ENCODE assay signal across 38 mouse cellular contexts in genomic region chr2:153546972-153547371, GRCm38 (mm10). TPM values are rescaled to one million over a fixed set of nuclear protein-coding genes. Genes with fewer than 3 reads are reported as not detected.
A peak's percentile ranks its signal among the peaks of the same experiment; 100 is the strongest.
DNase-seq lines count a peak whose midpoint lies in the region; ATAC-seq and TF ChIP-seq lines count a peak whose summit lies in the region.
"Had no signal": no experiment of that assay in that cellular context is flagged by ENCODE, and none has a peak within 500 bp of the region (broad histone marks: within the 10 kb centered on the region; RNA-seq: fewer than 3 reads in every experiment).

No protein-coding gene starts in this region.

- peaks cover 80% of the 10 kb centered on the region for H3K4me1 ChIP-seq in heart, embryonic 10.5 days
- H3K4me1 ChIP-seq in heart, embryonic 12.5 days (replicated peaks): peaks cover 58% of the 10 kb centered on the region
- peaks cover 38% of the 10 kb centered on the region for H3K4me1 ChIP-seq in liver, postnatal 0 days (ENCODE audit: insufficient read depth)
- H3K4me1 ChIP-seq in intestine, embryonic 16.5 days (ENCODE audit: control insufficient read depth, insufficient read depth, low read length): peaks cover 31% of the 10 kb centered on the region
- peaks cover 59 to 76% of the 10 kb centered on the region in 2 experiments for H3K4me1 ChIP-seq in liver, embryonic 14.5 days (replicated peaks; ENCODE audit: control insufficient read depth in 2 of 2, insufficient read depth in 2 of 2, low read length in 1 of 2)

- DNase-seq in heart, embryonic 10.5 days (ENCODE audit: low spot score): no peak
- peak; percentile 62 for DNase-seq in liver
- no peak for DNase-seq in liver, postnatal 0 days
- no peak for DNase-seq in liver, embryonic 14.5 days (ENCODE audit: low read depth in 3 of 3, low spot score in 3 of 3)
- DNase-seq in layer of hippocampus, adult 2 months (ENCODE audit: low spot score in 2 of 2): no peak
- no peak for DNase-seq in frontal cortex, postnatal 36 days (ENCODE audit: low spot score in 2 of 2)
- DNase-seq: adrenal gland, postnatal 25 days; cerebellum, adult 11-12 months; cerebellum, adult 9-11 months; embryo, embryonic 11 days; gastrocnemius, postnatal 25 days; heart, adult 11 months; heart, postnatal 4 days; layer of hippocampus, adult 9-11 months; lung, postnatal 36 days; retina, postnatal 1 day; right cerebral cortex, postnatal 14 days; thymus, adult 18-20 months; thymus, postnatal 25 days had no signal

- H3K4me3 ChIP-seq in heart, embryonic 10.5 days: no peak overlapping the region
- H3K4me3 ChIP-seq in heart, embryonic 12.5 days: no peak overlapping the region
- H3K4me3 ChIP-seq in liver, postnatal 0 days (ENCODE audit: low read depth, low read length): no peak overlapping the region
- H3K4me3 ChIP-seq in intestine, embryonic 16.5 days (ENCODE audit: low read length): no peak overlapping the region
- no peak overlapping the region for H3K4me3 ChIP-seq in liver, embryonic 14.5 days (ENCODE audit: insufficient read depth in 1 of 2, low read depth in 2 of 2, low read length in 2 of 2)
- H3K4me3 ChIP-seq in layer of hippocampus, adult 2 months: no peak overlapping the region
- H3K4me3 ChIP-seq: embryonic facial prominence, embryonic 12.5 days; hindbrain, embryonic 15.5 days; megakaryocyte, embryonic 14.5 days; midbrain, embryonic 13.5 days; neural tube, embryonic 15.5 days; stomach, embryonic 15.5 days had no signal

- H3K27me3 ChIP-seq in heart, embryonic 10.5 days (ENCODE audit: insufficient read depth, poor library complexity, severe bottlenecking): peaks cover 17% of the 10 kb centered on the region; the same call in 1 of the 2 replicates
- no peaks in the 10 kb centered on the region for H3K27me3 ChIP-seq in heart, embryonic 12.5 days (replicated peaks)
- no peaks in the 10 kb centered on the region for H3K27me3 ChIP-seq in liver, postnatal 0 days (ENCODE audit: insufficient read depth, low read length)
- no peaks in the 10 kb centered on the region for H3K27me3 ChIP-seq in intestine, embryonic 16.5 days (replicated peaks; ENCODE audit: control insufficient read depth, insufficient read depth, low read length)
- H3K27me3 ChIP-seq in liver, embryonic 14.5 days (ENCODE audit: control insufficient read depth, insufficient read depth, low read length): no peaks in the 10 kb centered on the region
- H3K27me3 ChIP-seq: embryonic facial prominence, embryonic 12.5 days; hindbrain, embryonic 15.5 days; megakaryocyte, embryonic 14.5 days; midbrain, embryonic 13.5 days; neural tube, embryonic 15.5 days; Patski; stomach, embryonic 15.5 days had no signal

- no peak overlapping the region for H3K4me2 ChIP-seq in heart, embryonic 12.5 days
- H3K4me2 ChIP-seq in liver, postnatal 0 days (ENCODE audit: low read depth, low read length): no peak overlapping the region
- H3K4me2 ChIP-seq in intestine, embryonic 16.5 days (ENCODE audit: low read depth, low read length): 0 out of 2 replicates have a peak overlapping the region, but pooled peaks have one; percentile 14
- H3K4me2 ChIP-seq in liver, embryonic 14.5 days (ENCODE audit: low read depth): peak overlapping the region; percentile 55
- H3K4me2 ChIP-seq: embryonic facial prominence, embryonic 12.5 days; heart, embryonic 11.5 days; hindbrain, embryonic 15.5 days; midbrain, embryonic 13.5 days; neural tube, embryonic 15.5 days; stomach, embryonic 15.5 days had no signal

- WGBS in heart, embryonic 10.5 days: 64% methylated on average over 4 of the region's 4 CpGs
- WGBS in heart, embryonic 12.5 days: 62% methylated on average over 4 of the region's 4 CpGs
- WGBS in liver, postnatal 0 days (ENCODE audit: insufficient replicate concordance): 49% methylated on average over 4 of the region's 4 CpGs
- 55% methylated on average over 4 of the region's 4 CpGs for WGBS in intestine, embryonic 16.5 days
- WGBS in liver, embryonic 14.5 days (ENCODE audit: insufficient replicate concordance): 14% methylated on average over 4 of the region's 4 CpGs

- H3K27ac ChIP-seq in heart, embryonic 10.5 days: peak overlapping the region; percentile 84
- no peak overlapping the region for H3K27ac ChIP-seq in heart, embryonic 12.5 days (ENCODE audit: poor library complexity, severe bottlenecking)
- no peak overlapping the region for H3K27ac ChIP-seq in liver, postnatal 0 days (ENCODE audit: low read depth)
- peak overlapping the region; percentile 78 for H3K27ac ChIP-seq in intestine, embryonic 16.5 days (ENCODE audit: low read length)
- peak overlapping the region; percentile 45 for H3K27ac ChIP-seq in liver, embryonic 14.5 days
- no peak overlapping the region for H3K27ac ChIP-seq in layer of hippocampus, adult 2 months
- H3K27ac ChIP-seq: embryonic facial prominence, embryonic 12.5 days; hindbrain, embryonic 15.5 days; midbrain, embryonic 13.5 days; neural tube, embryonic 15.5 days; stomach, embryonic 15.5 days had no signal

- no peak for ATAC-seq in heart, embryonic 12.5 days (ENCODE audit: insufficient number of reproducible peaks, low FRiP score)
- no peak for ATAC-seq in liver, postnatal 0 days
- peak; percentile 76 for ATAC-seq in intestine, embryonic 16.5 days
- ATAC-seq in liver, embryonic 14.5 days (ENCODE audit: insufficient read depth): peak; percentile 40; the same call in 1 of the 2 replicates
- ATAC-seq: inflammation-experienced regulatory T-cells, adult 6 months; Patski had no signal

- no peak for TF ChIP-seq CTCF in liver, postnatal 0 days (IDR thresholded peaks at IDR 0.05; ENCODE audit: low read depth)
- TF ChIP-seq CTCF in liver, embryonic 14.5 days (IDR thresholded peaks at IDR 0.05; ENCODE audit: low read depth): no peak
- no peak for TF ChIP-seq CTCF in layer of hippocampus, adult 2 months (conservative IDR thresholded peaks at IDR 0.05)

- H3K9me3 ChIP-seq in heart, embryonic 10.5 days: no peaks in the 10 kb centered on the region
- H3K9me3 ChIP-seq in heart, embryonic 12.5 days (replicated peaks): no peaks in the 10 kb centered on the region
- no peaks in the 10 kb centered on the region for H3K9me3 ChIP-seq in liver, postnatal 0 days (ENCODE audit: low read length)
- H3K9me3 ChIP-seq in intestine, embryonic 16.5 days (ENCODE audit: control insufficient read depth, low read length): no peaks in the 10 kb centered on the region
- no peaks in the 10 kb centered on the region for H3K9me3 ChIP-seq in liver, embryonic 14.5 days (ENCODE audit: control insufficient read depth, low read length)
- H3K9me3 ChIP-seq: embryonic facial prominence, embryonic 12.5 days; G1E; hindbrain, embryonic 15.5 days; megakaryocyte, embryonic 14.5 days; midbrain, embryonic 13.5 days; neural tube, embryonic 15.5 days; stomach, embryonic 15.5 days had no signal

- no peak overlapping the region for H3K9ac ChIP-seq in heart, embryonic 12.5 days
- no peak overlapping the region for H3K9ac ChIP-seq in liver, postnatal 0 days (replicated peaks)
- H3K9ac ChIP-seq in intestine, embryonic 16.5 days (ENCODE audit: low read depth, low read length): no peak overlapping the region
- peak overlapping the region; percentile 47 for H3K9ac ChIP-seq in liver, embryonic 14.5 days (replicated peaks)
- H3K9ac ChIP-seq: embryonic facial prominence, embryonic 12.5 days; hindbrain, embryonic 15.5 days; midbrain, embryonic 13.5 days; neural tube, embryonic 15.5 days; stomach, embryonic 15.5 days had no signal

- H3K36me3 ChIP-seq in heart, embryonic 10.5 days: no peaks in the 10 kb centered on the region
- H3K36me3 ChIP-seq in heart, embryonic 12.5 days: no peaks in the 10 kb centered on the region
- no peaks in the 10 kb centered on the region for H3K36me3 ChIP-seq in liver, postnatal 0 days (replicated peaks; ENCODE audit: insufficient read depth, low read length)
- no peaks in the 10 kb centered on the region for H3K36me3 ChIP-seq in intestine, embryonic 16.5 days (ENCODE audit: control insufficient read depth, insufficient read depth, low read length)
- H3K36me3 ChIP-seq in liver, embryonic 14.5 days (replicated peaks; ENCODE audit: control insufficient read depth, insufficient read depth, low read depth): no peaks in the 10 kb centered on the region
- H3K36me3 ChIP-seq: embryonic facial prominence, embryonic 12.5 days; G1E; hindbrain, embryonic 15.5 days; midbrain, embryonic 13.5 days; neural tube, embryonic 15.5 days; stomach, embryonic 15.5 days had no signal

- no peak for TF ChIP-seq EP300 in liver, postnatal 0 days (IDR thresholded peaks at IDR 0.05; ENCODE audit: low read depth)
- TF ChIP-seq EP300 in liver, embryonic 14.5 days (IDR thresholded peaks at IDR 0.05; ENCODE audit: low read depth): no peak

RNA-seq across cellular contexts. Expression of gene Nol4l, which starts 17.2 kb away (rescaled TPM):
- polyA plus RNA-seq in heart, embryonic 10.5 days (2016; fragmentation: Nextera tagmentation; extraction: Ambion mirVana): 20.8 and 21.4 TPM in 2 replicates
- 14.9 and 15.2 TPM in 2 replicates for polyA plus RNA-seq in heart, embryonic 12.5 days (2016; fragmentation: Nextera tagmentation; extraction: Ambion mirVana)
- 1.7 and 1.9 TPM in 2 replicates for polyA plus RNA-seq in liver, postnatal 0 days (2015; fragmentation: Nextera tagmentation; extraction: Ambion mirVana)
- polyA plus RNA-seq in intestine, embryonic 16.5 days (2015; fragmentation: Nextera tagmentation; extraction: Ambion mirVana): 28.6 and 34.2 TPM in 2 replicates
- 5.7 and 6.0 TPM in 2 replicates for polyA plus RNA-seq in liver, embryonic 14.5 days (2012; rRNA removed)
- polyA plus RNA-seq in liver, embryonic 14.5 days (2014; fragmentation: Nextera tagmentation; extraction: Ambion mirVana): 3.7 and 4.4 TPM in 2 replicates
- 10 to 100 TPM; 47.6 to 52.1 TPM for total RNA-seq in layer of hippocampus, adult 2 months (2021)

RNA-seq across cellular contexts. Expression of gene 4930404H24Rik, which starts 54.4 kb away (rescaled TPM):
- not detected in 2 replicates for polyA plus RNA-seq in heart, embryonic 10.5 days (2016; fragmentation: Nextera tagmentation; extraction: Ambion mirVana)
- polyA plus RNA-seq in heart, embryonic 12.5 days (2016; fragmentation: Nextera tagmentation; extraction: Ambion mirVana): not detected in 2 replicates
- polyA plus RNA-seq in liver, postnatal 0 days (2015; fragmentation: Nextera tagmentation; extraction: Ambion mirVana): not detected in 2 replicates
- not detected in 2 replicates for polyA plus RNA-seq in intestine, embryonic 16.5 days (2015; fragmentation: Nextera tagmentation; extraction: Ambion mirVana)
- not detected in 2 replicates for polyA plus RNA-seq in liver, embryonic 14.5 days (2012; rRNA removed)
- not detected in 2 replicates for polyA plus RNA-seq in liver, embryonic 14.5 days (2014; fragmentation: Nextera tagmentation; extraction: Ambion mirVana)
- total RNA-seq in layer of hippocampus, adult 2 months (2021): not detected
- total RNA-seq: adrenal gland, postnatal 25 days; G1E; gastrocnemius, postnatal 25 days; heart, postnatal 4 days; liver, adult 2 months; monocyte, adult 5-6 weeks had no signal
- polyA plus RNA-seq: embryonic facial prominence, embryonic 12.5 days; forebrain, embryonic 11.5 days; forebrain, embryonic 16.5 days; G1E; heart, embryonic 11.5 days; hindbrain, embryonic 15.5 days; inflammation-experienced regulatory T-cells, adult 6 months; large intestine, adult 2 months; limb, embryonic 11.5 days; liver, adult 2 months; lung, embryonic 16.5 days; midbrain, embryonic 13.5 days; neural tube, embryonic 15.5 days; Patski; stomach, embryonic 15.5 days had no signal

Comparison
In these comparisons a context has a peak if more than half of its experiments do, and no peak if none do; other contexts are left out.
1. H3K27ac ChIP-seq: peak in heart, embryonic 10.5 days (single experiment), intestine, embryonic 16.5 days (single experiment) and liver, embryonic 14.5 days (single experiment); none in heart, embryonic 12.5 days (single experiment), liver, postnatal 0 days (single experiment) and layer of hippocampus, adult 2 months (single experiment).
2. ATAC-seq: peak in intestine, embryonic 16.5 days (single experiment) and liver, embryonic 14.5 days (single experiment); none in heart, embryonic 12.5 days (single experiment) and liver, postnatal 0 days (single experiment).
3. H3K4me2 ChIP-seq: peak in intestine, embryonic 16.5 days (single experiment) and liver, embryonic 14.5 days (single experiment); none in heart, embryonic 12.5 days (single experiment) and liver, postnatal 0 days (single experiment).